Mouse (Mus musculus) hindbrain, postnatal 0 days (tissue): ENCODE results near the gene Glb1. TPM values are rescaled to one million over a fixed set of nuclear protein-coding genes. Genes with fewer than 3 reads are reported as not detected.

ENCODE experiments used
- ATAC-seq: fragments of 200-750 bp; cut with Nextera tagmentation; 2 replicates; pipeline ENCODE4 v1.8.0; 2017; ENCODE audit warnings: mild to moderate bottlenecking, moderate TSS enrichment, moderate library complexity
- DNase-seq: peaks from one replicate; pipeline ENCODE4 v3.0.0-alpha.2; 2015; ENCODE audit warnings: low spot score
- H3K27ac ChIP-seq: fragments of 300-500 bp; sonication (generic); 2 replicates; pipeline ENCODE4 v1.5.1; 2014; ENCODE audit warnings: mild to moderate bottlenecking
- H3K27me3 ChIP-seq: fragments of 300-500 bp; sonication (generic); 2 replicates; pipeline ENCODE4 v1.6.1; 2014; ENCODE audit warnings: low read length, mixed read lengths; ENCODE audit not compliant: insufficient read depth
- H3K36me3 ChIP-seq: fragments of 300-500 bp; sonication (generic); 2 replicates; pipeline ENCODE4 v1.6.1; 2014; ENCODE audit warnings: low read length, mixed read lengths; ENCODE audit not compliant: insufficient read depth
- H3K4me1 ChIP-seq: fragments of 300-500 bp; sonication (generic); 2 replicates; pipeline ENCODE4 v1.6.1; 2014; ENCODE audit warnings: antibody characterized with exemption, low read length, mixed read lengths; ENCODE audit not compliant: insufficient read depth
- H3K4me2 ChIP-seq: fragments of 300-500 bp; sonication (generic); 2 replicates; pipeline ENCODE4 v1.6.1; 2014; ENCODE audit warnings: low read depth, mild to moderate bottlenecking, low read length, moderate library complexity, mixed read lengths
- H3K4me3 ChIP-seq: fragments of 300-500 bp; sonication (generic); 2 replicates; pipeline ENCODE4 v1.5.1; 2014; ENCODE audit warnings: low read length
- H3K9ac ChIP-seq: fragments of 300-500 bp; sonication (generic); replicated peaks from 2 replicates; pipeline ENCODE4 v1.6.1; 2014; ENCODE audit warnings: mild to moderate bottlenecking, low read length, moderate library complexity, mixed read lengths
- H3K9me3 ChIP-seq: fragments of 300-500 bp; sonication (generic); 2 replicates; pipeline ENCODE4 v1.6.1; 2016; ENCODE audit warnings: low read length, mixed read lengths
- CTCF ChIP-seq: IDR thresholded peaks from 2 replicates; pipeline ENCODE4 v1.5.1; 2016; ENCODE audit warnings: antibody characterized with exemption, control low read depth, low read depth
- WGBS: fragments of 180-500 bp; shearing (Covaris S2); extraction: QIAGEN DNeasy Blood & Tissue Kit; methylation state at CpG from one replicate; pipeline ENCODE4 v1.1.7; 2014; 5-methylcytosine and 5-hydroxymethylcytosine counted together
- polyA plus RNA-seq: library from polyadenylated mRNA; unstranded; fragments of >200 nt; fragmentation: Nextera tagmentation; extraction: Ambion mirVana; gene quantifications from 2 replicates; pipeline ENCODE4 v1.2.1, GENCODE M21; 2015
- total RNA-seq: library from RNA; depleted of rRNA; stranded (reverse); fragments of >200 nt; gene quantifications from 2 replicates; pipeline ENCODE4 v1.2.3, GENCODE M21; 2014

The Glb1 gene
- total and polyA plus RNA-seq, 2 experiments from 2014 or later = 36.2 to 41.9 TPM

DNA sequence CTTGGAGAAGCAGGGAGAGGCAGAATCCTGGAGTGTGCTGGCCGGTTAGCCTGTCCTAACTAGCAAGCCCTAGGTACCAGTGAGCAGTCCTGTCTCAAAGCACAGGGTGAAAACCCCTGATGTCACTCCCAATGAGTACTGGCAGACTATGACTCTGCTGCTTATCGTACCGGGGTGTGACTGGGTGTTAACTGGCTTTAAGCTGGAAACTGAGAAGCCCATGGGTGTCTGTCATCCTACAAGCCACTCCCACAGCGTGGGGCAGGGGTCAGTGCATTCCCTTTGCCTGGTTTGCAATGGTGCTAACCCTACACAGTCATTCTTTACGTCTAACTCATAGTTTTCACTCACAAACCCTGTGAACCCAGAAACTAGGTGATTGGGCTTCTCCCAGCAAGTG, 67.3 kb downstream of the Glb1 start:
- WGBS = 90% methylated on average over 5 of the region's 5 CpGs
- no peak overlapping the region for H3K4me2 ChIP-seq
- H3K4me3 ChIP-seq = no peak overlapping the region
- no peak for ATAC-seq
- no peaks in the 10 kb centered on the region for H3K27me3 ChIP-seq
- H3K4me1 ChIP-seq = no peaks in the 10 kb centered on the region
- no peak overlapping the region for H3K27ac ChIP-seq
- no peak for DNase-seq
- no peak overlapping the region for H3K9ac ChIP-seq
- H3K9me3 ChIP-seq = no peaks in the 10 kb centered on the region
- no peak for TF ChIP-seq CTCF
- H3K36me3 ChIP-seq = peaks cover 5% of the 10 kb centered on the region; the same call in 1 of the 2 replicates

GRCm38 (mm10) chr9:114468701-114469100, 67.8 kb downstream of the Glb1 start:
- ATAC-seq = no peak
- Histone ChIP-seq H3K27ac (no peak overlapping the region), H3K9me3 (no peaks in the 10 kb centered on the region), H3K4me2 (no peak overlapping the region), H3K4me3 (no peak overlapping the region), H3K4me1 (no peaks in the 10 kb centered on the region), H3K36me3 (peaks cover 5% of the 10 kb centered on the region; the same call in 1 of the 2 replicates), H3K27me3 (no peaks in the 10 kb centered on the region), H3K9ac (no peak overlapping the region)
- TF ChIP-seq CTCF = peak; percentile 18; the same call in 1 of the 2 replicates
- WGBS = 98% methylated on average over 4 of the region's 4 CpGs
- no peak for DNase-seq

DNA sequence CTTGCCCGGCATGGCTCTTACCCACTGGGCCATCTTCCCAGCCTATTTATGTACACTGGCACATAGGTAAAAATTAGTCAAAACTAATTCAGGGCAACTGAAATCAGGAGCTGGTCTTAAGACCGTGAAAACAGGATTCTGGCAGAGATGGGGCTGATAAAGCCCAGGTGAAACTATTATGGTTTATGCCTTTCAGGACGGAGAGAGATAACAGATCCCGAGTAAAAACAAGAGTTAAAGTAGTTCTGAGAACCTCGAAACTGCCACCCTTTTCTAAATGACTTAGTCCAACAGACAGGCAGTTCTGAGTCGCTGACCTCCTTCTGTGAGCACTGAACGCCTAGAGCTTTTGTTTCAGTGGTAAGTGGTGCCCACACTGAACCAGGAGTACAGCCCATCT, 71.0 kb downstream of the Glb1 start:
- ATAC-seq = no peak
- Histone ChIP-seq H3K9me3 (no peaks in the 10 kb centered on the region), H3K27ac (no peak overlapping the region), H3K36me3 (no peaks in the 10 kb centered on the region), H3K27me3 (no peaks in the 10 kb centered on the region), H3K4me2 (no peak overlapping the region), H3K4me3 (no peak overlapping the region), H3K9ac (no peak overlapping the region), H3K4me1 (no peaks in the 10 kb centered on the region)
- TF ChIP-seq CTCF = no peak
- DNase-seq = no peak
- 82% methylated on average over 7 of the region's 7 CpGs for WGBS

DNA sequence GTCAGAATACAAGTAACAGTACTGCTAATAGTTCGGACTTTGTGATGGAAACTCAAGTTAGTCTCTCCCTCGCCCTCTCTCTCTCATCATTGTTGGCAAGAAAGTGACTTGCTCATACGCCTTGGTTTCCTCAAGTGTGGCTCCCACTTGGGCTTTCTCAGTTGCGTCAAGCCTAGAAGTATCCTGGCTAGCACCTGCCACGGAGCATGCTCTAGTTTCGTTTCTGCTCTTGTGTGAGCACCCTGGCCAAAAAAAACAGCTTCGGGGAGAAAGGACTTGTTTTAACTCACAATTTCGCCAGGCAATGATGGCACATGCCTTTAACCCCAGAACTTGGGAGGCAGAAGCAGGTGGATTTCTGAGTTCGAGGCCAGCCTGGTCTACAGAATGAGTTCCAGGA, 76.1 kb downstream of the Glb1 start:
- ATAC-seq (no peak), DNase-seq (no peak)
- no peaks in the 10 kb centered on the region for H3K27me3 ChIP-seq
- no peaks in the 10 kb centered on the region for H3K4me1 ChIP-seq
- 93% methylated on average over 9 of the region's 9 CpGs for WGBS
- no peak overlapping the region for H3K9ac ChIP-seq
- no peak overlapping the region for H3K27ac ChIP-seq
- H3K4me3 ChIP-seq = no peak overlapping the region
- H3K4me2 ChIP-seq = no peak overlapping the region
- TF ChIP-seq CTCF = no peak
- H3K36me3 ChIP-seq = no peaks in the 10 kb centered on the region
- H3K9me3 ChIP-seq = no peaks in the 10 kb centered on the region

GRCm38 (mm10) chr9:114480940-114481339, 80.1 kb downstream of the Glb1 start:
- no peak for TF ChIP-seq CTCF
- H3K9ac ChIP-seq = no peak overlapping the region
- WGBS = 82% methylated on average over 3 of the region's 3 CpGs

DNA sequence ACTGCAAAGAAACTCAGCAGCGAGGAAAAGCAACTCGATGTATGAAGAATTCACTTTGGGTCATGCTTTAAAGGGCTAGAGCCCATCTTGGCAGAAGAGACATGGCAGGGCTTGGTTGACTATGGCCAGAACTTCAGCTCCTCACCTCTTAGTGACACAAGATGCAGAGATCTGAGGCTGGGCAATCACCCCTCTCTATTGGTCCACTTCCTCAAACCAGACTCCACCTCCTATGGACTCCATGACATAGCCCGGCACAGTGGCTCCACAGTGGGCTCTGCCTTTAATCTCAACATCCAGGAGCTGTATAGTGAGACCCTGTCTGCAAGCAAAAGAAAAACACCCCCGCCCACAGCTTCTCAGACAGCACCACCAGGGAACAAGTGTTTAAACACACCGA, 83.9 kb downstream of the Glb1 start:
- TF ChIP-seq CTCF = no peak

More at GRCm38 (mm10) chr9:114480940-114481339, 80.1 kb downstream of the Glb1 start:
- Histone ChIP-seq H3K27me3 (no peaks in the 10 kb centered on the region), H3K9me3 (no peaks in the 10 kb centered on the region), H3K4me2 (no peak overlapping the region), H3K36me3 (no peaks in the 10 kb centered on the region), H3K27ac (no peak overlapping the region), H3K4me1 (no peaks in the 10 kb centered on the region), H3K4me3 (no peak overlapping the region)
- ATAC-seq (no peak), DNase-seq (no peak)

DNA sequence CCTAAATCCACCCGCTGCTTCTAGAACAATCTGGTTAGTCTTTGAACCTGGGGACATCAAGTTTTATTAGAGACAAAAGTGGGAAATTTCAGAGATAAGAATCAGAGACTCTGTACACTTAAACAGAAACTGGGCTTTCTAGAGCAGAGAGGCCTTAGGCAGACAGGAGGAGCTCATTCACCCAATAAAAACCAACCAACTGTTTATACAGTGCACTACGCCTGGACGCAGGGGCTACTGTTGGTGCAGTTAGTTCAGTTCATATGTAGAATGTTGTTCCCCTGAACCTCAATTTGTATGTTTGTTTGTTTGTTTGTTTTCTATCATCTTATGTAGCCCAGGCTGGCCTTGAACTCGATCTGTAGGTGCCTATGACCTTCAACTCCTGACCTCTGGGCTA, 85.9 kb downstream of the Glb1 start:
- Histone ChIP-seq H3K4me2 (no peak overlapping the region), H3K4me1 (no peaks in the 10 kb centered on the region), H3K4me3 (no peak overlapping the region), H3K9ac (no peak overlapping the region), H3K36me3 (no peaks in the 10 kb centered on the region), H3K27me3 (no peaks in the 10 kb centered on the region), H3K27ac (no peak overlapping the region), H3K9me3 (no peaks in the 10 kb centered on the region)
- no peak for ATAC-seq
- DNase-seq = no peak
- 85% methylated on average over 4 of the region's 4 CpGs for WGBS
- TF ChIP-seq CTCF = no peak

More for the DNA sequence above, 83.9 kb downstream of the Glb1 start:
- Histone ChIP-seq H3K4me2 (no peak overlapping the region), H3K4me1 (no peaks in the 10 kb centered on the region), H3K9ac (no peak overlapping the region), H3K27ac (no peak overlapping the region), H3K27me3 (no peaks in the 10 kb centered on the region), H3K36me3 (no peaks in the 10 kb centered on the region), H3K9me3 (no peaks in the 10 kb centered on the region), H3K4me3 (no peak overlapping the region)
- 80% methylated on average over 5 of the region's 5 CpGs for WGBS
- ATAC-seq = no peak
- no peak for DNase-seq
